ENCODE assay signal across 19 mouse cellular contexts in genomic region chr9:79430417-79430816, GRCm38 (mm10).
A peak's percentile ranks its signal among the peaks of the same experiment; 100 is the strongest.
DNase-seq lines count a peak whose midpoint lies in the region; ATAC-seq lines count a peak whose summit lies in the region.
"Had no signal": no experiment of that assay in that cellular context is flagged by ENCODE, and none has a peak within 500 bp of the region (broad histone marks: within the 10 kb centered on the region; RNA-seq: fewer than 3 reads in every experiment).

No protein-coding gene starts in this region.

- no peak for ATAC-seq in hindbrain, embryonic 14.5 days (ENCODE audit: low FRiP score)

- no peaks in the 10 kb centered on the region for H3K27me3 ChIP-seq in hindbrain, embryonic 14.5 days (ENCODE audit: control insufficient read depth, insufficient read depth, low read length)
- no peaks in the 10 kb centered on the region for H3K27me3 ChIP-seq in hindbrain, embryonic 10.5 days (ENCODE audit: insufficient read depth, poor library complexity, severe bottlenecking)
- H3K27me3 ChIP-seq: hindbrain, embryonic 12.5 days; neural tube, embryonic 12.5 days had no signal

- no peak overlapping the region for H3K27ac ChIP-seq in hindbrain, embryonic 14.5 days
- no peak overlapping the region for H3K27ac ChIP-seq in hindbrain, embryonic 10.5 days
- H3K27ac ChIP-seq: heart, embryonic 10.5 days; hindbrain, embryonic 12.5 days; kidney, postnatal 0 days; neural tube, embryonic 12.5 days had no signal

- WGBS in hindbrain, embryonic 14.5 days: 66% methylated on average over 1 of the region's 1 CpGs
- 87% methylated on average over 1 of the region's 1 CpGs for WGBS in hindbrain, embryonic 10.5 days

- no peaks in the 10 kb centered on the region for H3K4me1 ChIP-seq in hindbrain, embryonic 14.5 days (replicated peaks; ENCODE audit: control insufficient read depth, insufficient read depth, low read length)
- no peaks in the 10 kb centered on the region for H3K4me1 ChIP-seq in hindbrain, embryonic 10.5 days (replicated peaks)
- H3K4me1 ChIP-seq: heart, embryonic 10.5 days; hindbrain, embryonic 12.5 days; neural tube, embryonic 12.5 days had no signal

- H3K9me3 ChIP-seq in hindbrain, embryonic 14.5 days (ENCODE audit: control insufficient read depth, low read length): no peaks in the 10 kb centered on the region
- no peaks in the 10 kb centered on the region for H3K9me3 ChIP-seq in hindbrain, embryonic 10.5 days
- H3K9me3 ChIP-seq: heart, embryonic 10.5 days; hindbrain, embryonic 12.5 days; neural tube, embryonic 12.5 days had no signal

- H3K36me3 ChIP-seq in hindbrain, embryonic 14.5 days (replicated peaks; ENCODE audit: control insufficient read depth, insufficient read depth): no peaks in the 10 kb centered on the region
- no peaks in the 10 kb centered on the region for H3K36me3 ChIP-seq in hindbrain, embryonic 10.5 days
- H3K36me3 ChIP-seq: heart, embryonic 10.5 days; hindbrain, embryonic 12.5 days; neural tube, embryonic 12.5 days had no signal

- no peak overlapping the region for H3K4me3 ChIP-seq in hindbrain, embryonic 14.5 days (replicated peaks; ENCODE audit: low read length)
- no peak overlapping the region for H3K4me3 ChIP-seq in hindbrain, embryonic 10.5 days
- H3K4me3 ChIP-seq: heart, embryonic 10.5 days; hindbrain, embryonic 12.5 days; neural tube, embryonic 12.5 days had no signal

- no peak overlapping the region for H3K4me2 ChIP-seq in hindbrain, embryonic 14.5 days (replicated peaks)
- H3K4me2 ChIP-seq: hindbrain, embryonic 12.5 days; liver, embryonic 11.5 days; neural tube, embryonic 12.5 days had no signal

- peak; percentile 46 for DNase-seq in hindbrain, embryonic 14.5 days (ENCODE audit: low spot score)
- no peak for DNase-seq in hindbrain, embryonic 10.5 days (ENCODE audit: low spot score)
- DNase-seq in retina, postnatal 1 day: peak; percentile 1
- DNase-seq in retina, embryonic 14.5 days (ENCODE audit: low spot score): no peak
- peak; percentile 37 for DNase-seq in cerebellum, adult 8-10 months
- DNase-seq in MN1 (ENCODE audit: low spot score): no peak
- no peak for DNase-seq in urinary bladder, postnatal 14 days (ENCODE audit: low spot score)
- DNase-seq in heart, adult 9 months (ENCODE audit: low spot score in 2 of 2): no peak
- DNase-seq: adrenal gland, adult 8-10 months; B cell, adult 2 months; kidney, adult 11 months; lung, adult 2 months; lung, postnatal 36 days; thymus, postnatal 14 days had no signal

- no peak overlapping the region for H3K9ac ChIP-seq in hindbrain, embryonic 14.5 days
- H3K9ac ChIP-seq: hindbrain, embryonic 12.5 days; neural tube, embryonic 12.5 days had no signal

Comparison
In these comparisons a context has a peak if more than half of its experiments do, and no peak if none do; other contexts are left out.
1. DNase-seq: peak in hindbrain, embryonic 14.5 days (single experiment), retina, postnatal 1 day (single experiment) and cerebellum, adult 8-10 months (single experiment); none in hindbrain, embryonic 10.5 days (single experiment), retina, embryonic 14.5 days (single experiment), MN1 (single experiment), urinary bladder, postnatal 14 days (single experiment) and heart, adult 9 months (0 of 2).